Mouse (Mus musculus) embryonic facial prominence, embryonic 13.5 days (tissue): ENCODE results near the gene Acox2. TPM values are rescaled to one million over a fixed set of nuclear protein-coding genes. Genes with fewer than 3 reads are reported as not detected.

Experiments
- ATAC-seq: fragments of 200-750 bp; cut with Nextera tagmentation; 2 replicates; pipeline ENCODE4 v1.8.0; 2017; ENCODE audit warnings: low read depth; ENCODE audit not compliant: insufficient number of reproducible peaks, insufficient read depth, low FRiP score, low TSS enrichment
- H3K27ac ChIP-seq: fragments of 300-500 bp; sonication (generic); 2 replicates; pipeline ENCODE4 v1.5.1; 2015; ENCODE audit warnings: moderate library complexity, mild to moderate bottlenecking, inconsistent platforms
- H3K27me3 ChIP-seq: fragments of 300-500 bp; sonication (generic); 2 replicates; pipeline ENCODE4 v1.6.1; 2015; ENCODE audit warnings: mild to moderate bottlenecking, inconsistent platforms
- H3K36me3 ChIP-seq: fragments of 300-500 bp; sonication (generic); 2 replicates; pipeline ENCODE4 v1.6.1; 2015; ENCODE audit warnings: mild to moderate bottlenecking, inconsistent platforms
- H3K4me1 ChIP-seq: fragments of 300-500 bp; sonication (generic); 2 replicates; pipeline ENCODE4 v1.6.1; 2015; ENCODE audit warnings: inconsistent platforms
- H3K4me2 ChIP-seq: fragments of 300-500 bp; sonication (generic); 2 replicates; pipeline ENCODE4 v1.6.1; 2015; ENCODE audit warnings: moderate library complexity, mild to moderate bottlenecking, inconsistent platforms
- H3K4me3 ChIP-seq: fragments of 300-500 bp; sonication (generic); 2 replicates; pipeline ENCODE4 v1.5.1; 2015; ENCODE audit warnings: mild to moderate bottlenecking, inconsistent platforms
- H3K9ac ChIP-seq: fragments of 300-500 bp; sonication (generic); 2 replicates; pipeline ENCODE4 v1.6.1; 2015; ENCODE audit warnings: mild to moderate bottlenecking, inconsistent platforms
- H3K9me3 ChIP-seq: fragments of 300-500 bp; sonication (generic); 2 replicates; pipeline ENCODE4 v1.6.1; 2016; ENCODE audit warnings: inconsistent platforms
- WGBS: fragments of 180-500 bp; shearing (Covaris S2); methylation state at CpG from one replicate; pipeline ENCODE4 v1.1.7; 2015; ENCODE audit warnings: mixed read lengths; 5-methylcytosine and 5-hydroxymethylcytosine counted together
- polyA plus RNA-seq: library from polyadenylated mRNA; unstranded; fragments of >200 nt; fragmentation: Nextera tagmentation; extraction: Ambion mirVana; gene quantifications from 2 replicates; pipeline ENCODE4 v1.2.1, GENCODE M21; 2015

Gene Acox2
- polyA plus RNA-seq, 1 experiment from 2014 or later = not detected

- H3K4me1 ChIP-seq = no peaks in the 10 kb centered on the region
- H3K27me3 ChIP-seq = no peaks in the 10 kb centered on the region
- H3K9me3 ChIP-seq = no peaks in the 10 kb centered on the region
- H3K27ac ChIP-seq = no peak overlapping the region
- H3K4me3 ChIP-seq = no peak overlapping the region
- WGBS = 89% methylated on average over 1 of the region's 1 CpGs
- no peaks in the 10 kb centered on the region for H3K36me3 ChIP-seq
- no peak overlapping the region for H3K4me2 ChIP-seq
- H3K9ac ChIP-seq = no peak overlapping the region
- no peak for ATAC-seq
These were observed 9.9 kb downstream of the Acox2 start for GRCm38 (mm10) chr14:8249206-8249605.

- Histone ChIP-seq H3K36me3 (no peaks in the 10 kb centered on the region), H3K9me3 (no peaks in the 10 kb centered on the region), H3K9ac (no peak overlapping the region), H3K4me2 (no peak overlapping the region), H3K27me3 (no peaks in the 10 kb centered on the region), H3K4me1 (no peaks in the 10 kb centered on the region), H3K27ac (no peak overlapping the region), H3K4me3 (no peak overlapping the region)
- WGBS = 86% methylated on average over 8 of the region's 8 CpGs
- no peak for ATAC-seq
These were observed 12.3 kb downstream of the Acox2 start for GRCm38 (mm10) chr14:8246878-8247277.

GRCm38 (mm10) chr14:8244211-8244611, 14.9 kb downstream of the Acox2 start:
- Histone ChIP-seq H3K4me2 (no peak overlapping the region), H3K36me3 (no peaks in the 10 kb centered on the region), H3K4me1 (no peaks in the 10 kb centered on the region), H3K9me3 (no peaks in the 10 kb centered on the region), H3K9ac (no peak overlapping the region), H3K27me3 (no peaks in the 10 kb centered on the region), H3K4me3 (no peak overlapping the region), H3K27ac (no peak overlapping the region)
- WGBS = 80% methylated on average over 5 of the region's 5 CpGs
- no peak for ATAC-seq

- WGBS = 62% methylated on average over 8 of the region's 8 CpGs
- Histone ChIP-seq H3K36me3 (no peaks in the 10 kb centered on the region), H3K4me2 (no peak overlapping the region), H3K4me3 (no peak overlapping the region), H3K4me1 (no peaks in the 10 kb centered on the region), H3K9me3 (no peaks in the 10 kb centered on the region), H3K27me3 (no peaks in the 10 kb centered on the region), H3K9ac (no peak overlapping the region), H3K27ac (no peak overlapping the region)
- no peak for ATAC-seq
These were observed 15.8 kb downstream of the Acox2 start for GRCm38 (mm10) chr14:8243136-8243888.

- no peak overlapping the region for H3K4me3 ChIP-seq
- no peaks in the 10 kb centered on the region for H3K36me3 ChIP-seq
- 56% methylated on average over 5 of the region's 5 CpGs for WGBS
- H3K9ac ChIP-seq = 0 out of 2 replicates have a peak overlapping the region, but pooled peaks have one; percentile 3
- no peak overlapping the region for H3K27ac ChIP-seq
- no peaks in the 10 kb centered on the region for H3K27me3 ChIP-seq
- ATAC-seq = no peak
- H3K4me2 ChIP-seq = no peak overlapping the region
- no peaks in the 10 kb centered on the region for H3K4me1 ChIP-seq
- H3K9me3 ChIP-seq = no peaks in the 10 kb centered on the region
These were observed 16.7 kb downstream of the Acox2 start for GRCm38 (mm10) chr14:8242388-8242920.

- Histone ChIP-seq H3K27me3 (no peaks in the 10 kb centered on the region), H3K9me3 (no peaks in the 10 kb centered on the region), H3K27ac (no peak overlapping the region), H3K9ac (0 out of 2 replicates have a peak overlapping the region, but pooled peaks have one; percentile 3), H3K36me3 (no peaks in the 10 kb centered on the region), H3K4me1 (no peaks in the 10 kb centered on the region), H3K4me3 (no peak overlapping the region), H3K4me2 (no peak overlapping the region)
- ATAC-seq = no peak
These were observed 17.3 kb downstream of the Acox2 start for GRCm38 (mm10) chr14:8241816-8242215.

GRCm38 (mm10) chr14:8233252-8233651, 25.9 kb downstream of the Acox2 start:
- Histone ChIP-seq H3K27ac (no peak overlapping the region), H3K9ac (no peak overlapping the region), H3K4me3 (no peak overlapping the region), H3K4me2 (no peak overlapping the region), H3K36me3 (no peaks in the 10 kb centered on the region), H3K9me3 (no peaks in the 10 kb centered on the region), H3K27me3 (no peaks in the 10 kb centered on the region), H3K4me1 (no peaks in the 10 kb centered on the region)
- WGBS = 67% methylated on average over 1 of the region's 1 CpGs
- ATAC-seq = no peak

- no peaks in the 10 kb centered on the region for H3K4me1 ChIP-seq
- no peaks in the 10 kb centered on the region for H3K36me3 ChIP-seq
- no peaks in the 10 kb centered on the region for H3K9me3 ChIP-seq
- H3K9ac ChIP-seq = no peak overlapping the region
- H3K4me2 ChIP-seq = no peak overlapping the region
- ATAC-seq = no peak
- no peaks in the 10 kb centered on the region for H3K27me3 ChIP-seq
- H3K4me3 ChIP-seq = no peak overlapping the region
- no peak overlapping the region for H3K27ac ChIP-seq
- 88% methylated on average over 6 of the region's 6 CpGs for WGBS
These were observed 26.8 kb downstream of the Acox2 start for GRCm38 (mm10) chr14:8232155-8232910.

- Histone ChIP-seq H3K4me1 (no peaks in the 10 kb centered on the region), H3K4me2 (no peak overlapping the region), H3K9ac (no peak overlapping the region), H3K9me3 (no peaks in the 10 kb centered on the region), H3K27me3 (no peaks in the 10 kb centered on the region), H3K27ac (no peak overlapping the region), H3K4me3 (no peak overlapping the region), H3K36me3 (no peaks in the 10 kb centered on the region)
- WGBS = 86% methylated on average over 9 of the region's 9 CpGs
- no peak for ATAC-seq
These were observed 29.7 kb downstream of the Acox2 start for GRCm38 (mm10) chr14:8229367-8230019.

- Histone ChIP-seq H3K9ac (no peak overlapping the region), H3K36me3 (peaks cover 13% of the 10 kb centered on the region), H3K4me1 (no peaks in the 10 kb centered on the region), H3K27ac (no peak overlapping the region), H3K9me3 (no peaks in the 10 kb centered on the region), H3K27me3 (no peaks in the 10 kb centered on the region), H3K4me3 (no peak overlapping the region), H3K4me2 (no peak overlapping the region)
- WGBS = 77% methylated on average over 2 of the region's 2 CpGs
- no peak for ATAC-seq
These were observed 34.3 kb downstream of the Acox2 start for GRCm38 (mm10) chr14:8224805-8225204.

- H3K27ac ChIP-seq = no peak overlapping the region
- no peaks in the 10 kb centered on the region for H3K9me3 ChIP-seq
- no peaks in the 10 kb centered on the region for H3K27me3 ChIP-seq
- no peaks in the 10 kb centered on the region for H3K4me1 ChIP-seq
- no peak overlapping the region for H3K4me2 ChIP-seq
- WGBS = 90% methylated on average over 10 of the region's 10 CpGs
- ATAC-seq = no peak
- H3K36me3 ChIP-seq = peaks cover 13% of the 10 kb centered on the region
- no peak overlapping the region for H3K4me3 ChIP-seq
- H3K9ac ChIP-seq = no peak overlapping the region
These were observed 35.5 kb downstream of the Acox2 start for GRCm38 (mm10) chr14:8223506-8224293.
